Mouse (Mus musculus) right cerebral cortex, postnatal 14 days (tissue): ENCODE data around the gene Gtf2ird1.
"Not testable (repeated sequence)": the region's sequence is repeated elsewhere in the genome, so short reads cannot be mapped to it uniquely, and the experiment has no call there.

Experiments used
- DNase-seq: peaks from one replicate; pipeline ENCODE4 v3.0.0; 2022

Gtf2ird1 gene

DNA sequence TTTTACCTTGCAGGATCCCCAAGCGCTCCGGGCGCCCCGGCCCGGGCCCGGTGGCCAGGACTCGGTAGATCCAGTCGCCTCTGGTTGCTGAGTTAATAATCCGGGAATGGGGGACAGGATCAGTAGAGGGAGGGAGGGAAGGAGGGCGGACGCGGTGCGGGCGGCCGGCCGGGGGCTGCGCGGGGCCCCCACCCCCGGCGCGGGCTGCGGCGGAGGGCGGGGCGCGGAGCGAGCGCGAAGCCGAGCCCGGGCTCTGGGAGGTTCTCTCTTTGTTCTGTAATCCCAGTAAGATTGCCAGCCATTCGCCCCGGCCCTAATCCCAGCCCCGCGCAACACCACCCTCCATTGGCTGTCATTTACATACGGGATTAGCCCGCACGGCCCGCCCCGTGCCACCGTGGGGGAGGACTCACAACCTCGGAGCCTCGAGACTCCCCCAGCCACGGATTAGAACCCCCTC is at the start of gene Gtf2ird1:
Gtf2ird1 (minus strand) TSS at position 214 of the 460 bp plus-strand sequence.
- peak; percentile 79 for DNase-seq

DNA sequence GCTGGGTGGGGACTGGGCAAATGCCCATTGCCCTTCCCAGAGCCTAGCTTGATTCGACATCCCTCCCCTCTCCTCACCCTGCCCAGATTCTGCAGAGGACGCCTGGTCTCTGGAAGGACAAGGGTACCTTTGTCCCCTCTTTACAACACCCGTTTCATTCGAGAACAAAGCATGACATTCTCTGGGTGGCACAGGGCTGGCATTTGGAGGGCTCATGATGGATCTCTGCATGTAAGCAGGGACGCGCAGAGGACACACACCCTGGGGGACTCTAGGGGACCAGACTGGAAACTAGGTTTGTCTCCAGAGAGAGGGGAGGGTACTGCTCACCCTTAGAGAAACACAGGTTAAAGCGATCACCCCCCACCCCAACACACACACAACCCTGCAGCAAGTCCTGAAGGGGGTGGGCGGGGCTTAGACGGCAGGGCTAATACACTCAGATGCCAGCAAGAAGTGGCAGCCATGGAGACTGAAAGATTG is 49.3 kb upstream of the Gtf2ird1 start:
- no peak for DNase-seq

DNA sequence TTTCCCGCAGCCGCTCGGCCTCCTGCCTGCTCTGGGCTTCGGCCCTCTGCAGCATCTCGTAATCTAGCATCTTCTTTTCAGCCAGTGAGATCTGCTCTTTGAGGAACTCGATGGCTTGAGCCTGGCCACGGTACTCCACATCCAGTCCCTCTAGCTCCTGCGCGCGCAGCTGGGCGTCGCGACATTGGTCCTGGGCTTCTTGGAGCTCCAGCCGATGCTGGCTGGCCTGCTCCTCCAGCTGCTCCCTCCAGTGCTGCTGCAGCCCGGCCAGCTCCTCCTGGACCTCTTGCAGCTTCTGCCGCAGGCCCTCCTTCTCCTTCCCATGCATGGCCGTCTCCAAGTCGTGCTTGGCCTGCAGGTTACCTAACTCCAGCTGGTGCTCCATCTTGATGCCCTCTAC is 46.1 kb upstream of the Gtf2ird1 start:
- DNase-seq: no peak

DNA sequence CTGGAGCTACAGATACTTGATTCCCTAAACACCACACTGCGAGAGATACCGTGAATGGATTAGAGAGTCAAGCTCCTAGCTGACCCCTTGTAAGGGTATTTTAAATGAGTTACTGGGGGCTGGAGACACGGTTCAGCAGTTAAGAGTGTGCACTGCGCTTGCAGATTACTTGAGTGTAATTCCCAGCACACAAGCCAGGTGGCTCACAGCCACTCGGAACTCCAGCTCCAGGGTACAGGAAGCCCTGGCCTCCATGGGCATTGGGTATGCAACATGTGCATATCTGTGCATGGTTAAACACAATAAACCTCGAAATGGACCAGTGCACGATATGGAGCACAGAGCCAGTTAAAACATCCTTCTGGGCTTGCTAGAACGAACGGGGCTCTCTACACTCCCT is 44.9 kb upstream of the Gtf2ird1 start:
- DNase-seq: peak; percentile 48

DNA sequence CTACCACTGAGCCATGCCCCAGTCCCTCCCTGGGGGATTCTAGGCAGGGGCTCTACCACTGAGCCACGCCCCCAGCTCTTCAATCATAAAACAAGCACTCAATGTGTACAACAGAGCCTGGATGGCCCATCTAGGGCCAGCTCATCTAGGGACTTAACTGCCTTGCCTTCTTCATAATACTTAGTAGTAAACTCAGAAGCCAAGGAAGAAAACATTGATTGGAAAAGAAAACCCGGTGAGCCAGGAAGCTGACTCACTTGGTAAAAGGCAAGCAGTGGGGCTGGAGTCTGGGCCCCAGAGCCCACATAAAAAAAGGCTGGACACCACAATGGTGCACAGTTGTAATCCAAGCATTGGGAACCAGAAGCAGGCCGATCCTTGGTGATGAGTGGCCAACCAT is 44.2 kb upstream of the Gtf2ird1 start:
- DNase-seq: no peak

DNA sequence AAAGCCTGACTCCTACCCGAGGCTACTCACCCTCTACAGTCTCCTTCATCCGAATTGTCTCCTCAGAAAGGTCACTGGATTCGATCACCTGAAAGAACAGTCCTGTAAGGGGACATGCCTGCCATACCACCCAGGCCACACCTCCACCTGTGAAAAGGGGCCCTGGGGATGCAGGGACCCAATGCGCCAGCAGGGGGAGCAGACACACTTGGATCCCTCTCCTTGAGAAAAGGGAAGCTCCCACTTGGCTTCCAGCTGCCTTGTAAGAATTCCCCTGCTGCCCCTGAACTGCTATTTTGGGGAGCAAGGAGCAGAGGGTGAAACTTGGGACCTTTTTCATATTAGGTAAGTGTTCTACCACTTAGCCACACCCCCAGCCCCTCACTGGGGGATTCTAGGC is 43.5 kb upstream of the Gtf2ird1 start:
- peak; percentile 62 for DNase-seq

DNA sequence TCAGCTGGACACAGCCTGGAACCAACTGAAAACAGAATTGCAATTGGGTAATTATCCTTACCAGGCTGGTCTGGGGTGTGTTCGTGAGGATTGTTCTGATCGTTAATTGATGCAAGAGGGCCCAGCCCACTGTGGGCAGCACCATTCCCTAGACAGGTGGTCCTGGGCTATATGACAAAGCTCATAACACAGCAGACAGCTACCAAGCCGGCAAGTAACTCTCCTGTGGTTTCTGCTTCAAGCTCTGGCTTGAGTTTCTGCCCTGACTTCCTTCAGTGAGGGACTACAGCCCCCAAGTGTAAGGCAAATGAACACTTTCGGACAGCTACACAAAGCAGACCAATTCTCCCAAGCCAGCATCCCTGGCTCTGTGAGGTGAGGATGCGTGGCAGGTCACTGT is 40.5 kb upstream of the Gtf2ird1 start:
- DNase-seq: no peak

DNA sequence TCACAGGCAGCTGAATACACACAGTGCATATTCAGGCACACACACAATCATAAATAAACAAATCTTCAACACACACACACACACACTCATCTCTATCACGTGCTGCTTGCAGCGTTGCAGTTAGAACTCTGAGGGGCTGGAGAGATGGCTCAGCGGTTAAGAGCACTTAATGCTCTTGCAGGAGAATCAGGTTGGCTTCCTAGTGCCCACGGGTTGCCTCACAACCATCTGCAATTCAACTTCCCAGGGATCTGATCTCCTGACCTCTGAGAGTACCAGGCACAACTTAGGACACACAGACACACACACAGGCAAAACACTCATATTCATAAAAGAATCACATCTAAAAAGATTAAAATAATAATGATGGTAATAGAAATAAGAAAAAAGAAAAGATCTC is 39.3 kb upstream of the Gtf2ird1 start:
- no peak for DNase-seq

DNA sequence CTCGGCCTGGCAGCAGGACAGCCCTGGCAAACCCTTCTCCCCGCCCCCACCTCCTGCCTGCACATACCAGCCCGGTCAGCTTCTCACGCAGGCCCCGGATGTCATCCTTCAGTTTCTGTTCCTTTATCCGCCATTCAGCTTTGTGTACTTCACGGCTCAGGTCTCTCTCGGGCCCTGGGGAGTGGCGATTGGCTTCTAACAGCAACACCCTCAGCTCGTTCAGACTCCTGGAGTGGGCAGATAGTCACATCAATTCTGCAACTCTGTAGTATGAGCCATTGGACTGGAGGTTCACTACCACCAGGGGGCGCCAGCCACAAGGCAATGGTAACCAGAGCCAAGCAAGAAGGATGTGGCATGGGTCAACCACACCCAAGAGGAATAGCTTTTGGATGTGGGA is 37.6 kb upstream of the Gtf2ird1 start:
- peak; percentile 92 for DNase-seq

DNA sequence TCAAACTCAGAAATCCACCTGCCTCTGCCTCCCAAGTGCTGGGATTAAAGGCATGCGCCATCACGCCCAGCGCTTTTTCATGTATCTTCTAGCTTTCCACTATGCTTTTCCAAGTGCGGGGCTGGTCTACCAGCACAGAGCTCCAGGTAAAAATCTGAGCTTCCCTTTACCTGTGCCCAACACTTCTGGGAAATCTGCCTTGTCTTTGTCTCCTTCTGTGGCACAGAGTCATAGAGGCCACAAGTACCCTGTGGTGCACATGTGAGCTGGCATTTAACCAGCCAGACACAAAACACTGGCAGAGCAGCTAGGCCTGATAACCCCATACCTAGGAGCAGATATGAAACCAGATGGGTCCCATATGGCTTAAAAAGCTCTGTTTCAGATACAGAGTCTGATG is 36.4 kb upstream of the Gtf2ird1 start:
- no peak for DNase-seq

DNA sequence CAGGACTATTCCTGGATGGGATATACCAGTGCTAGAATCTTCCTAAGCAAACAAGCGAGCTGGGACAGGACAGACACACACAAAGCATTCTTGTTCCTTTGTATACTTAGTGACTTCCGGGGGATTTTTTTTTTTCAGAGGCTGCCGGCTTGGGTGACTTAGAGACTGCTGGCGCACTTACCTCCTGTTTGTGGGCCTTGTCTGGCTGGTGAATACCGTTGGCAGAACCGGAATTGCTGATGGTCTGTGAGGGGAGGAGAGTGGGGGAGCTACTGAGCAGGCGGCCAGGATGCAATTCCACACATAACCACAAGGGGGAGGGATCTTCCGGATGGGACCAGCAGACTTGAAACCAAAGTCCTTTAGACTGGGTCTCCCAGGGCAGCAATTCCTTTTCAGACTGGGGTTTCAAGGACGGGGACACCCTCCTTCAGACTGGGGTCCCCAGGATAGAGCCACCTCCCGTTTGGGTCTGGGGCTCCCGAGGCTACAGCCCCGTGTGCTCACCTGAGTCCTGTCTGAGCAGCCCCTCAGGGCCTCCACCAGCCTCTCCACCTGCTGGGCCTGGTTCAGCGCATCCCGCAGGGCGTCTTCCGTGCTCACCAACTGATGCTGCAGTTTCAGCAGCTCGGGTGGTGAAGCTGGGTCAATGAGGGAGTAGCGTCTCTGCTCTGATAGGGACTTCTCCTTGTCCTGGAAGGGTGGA is 35.3 kb upstream of the Gtf2ird1 start:
- DNase-seq: peak; percentile 89

DNA sequence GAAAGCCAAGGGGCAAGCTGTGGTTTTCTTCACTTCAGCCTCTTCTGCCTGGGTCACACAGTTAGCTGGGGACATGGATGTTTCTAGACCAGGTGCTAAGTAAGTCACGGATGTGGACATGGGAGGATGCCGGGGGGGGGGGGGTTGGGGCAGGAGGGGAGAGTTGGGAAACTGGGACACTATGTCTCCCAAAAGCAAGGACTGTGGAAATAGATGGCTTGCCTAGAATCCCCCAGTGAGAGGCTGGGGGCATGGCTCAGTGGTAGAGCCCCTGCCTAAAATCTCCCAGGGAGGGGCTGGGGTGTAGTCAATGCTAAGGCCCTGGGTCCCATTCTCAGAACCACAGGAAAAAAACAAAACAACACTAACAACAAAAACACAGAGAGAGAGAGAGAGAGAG is 34.7 kb upstream of the Gtf2ird1 start:
- no peak for DNase-seq

DNA sequence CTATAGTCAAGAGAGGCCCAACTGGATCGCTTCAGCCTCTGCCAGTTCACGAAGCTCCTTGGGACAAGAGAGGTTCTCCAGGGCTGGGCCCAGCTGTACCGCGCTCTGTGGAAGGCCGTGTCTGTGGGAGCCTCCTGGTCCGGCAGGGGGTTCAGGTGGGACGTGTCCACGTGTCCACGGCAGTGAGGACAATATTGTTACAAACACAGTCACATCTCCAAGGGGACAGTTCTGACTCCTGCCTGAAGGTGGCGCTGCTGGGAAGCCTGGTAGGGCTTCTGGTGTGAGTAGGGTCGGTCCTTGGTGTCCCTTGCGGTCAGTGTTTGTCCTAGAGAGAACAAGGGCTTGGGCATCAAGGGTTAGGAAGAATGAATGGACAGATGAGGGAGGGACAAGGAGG is 33.9 kb upstream of the Gtf2ird1 start:
- no peak for DNase-seq

DNA sequence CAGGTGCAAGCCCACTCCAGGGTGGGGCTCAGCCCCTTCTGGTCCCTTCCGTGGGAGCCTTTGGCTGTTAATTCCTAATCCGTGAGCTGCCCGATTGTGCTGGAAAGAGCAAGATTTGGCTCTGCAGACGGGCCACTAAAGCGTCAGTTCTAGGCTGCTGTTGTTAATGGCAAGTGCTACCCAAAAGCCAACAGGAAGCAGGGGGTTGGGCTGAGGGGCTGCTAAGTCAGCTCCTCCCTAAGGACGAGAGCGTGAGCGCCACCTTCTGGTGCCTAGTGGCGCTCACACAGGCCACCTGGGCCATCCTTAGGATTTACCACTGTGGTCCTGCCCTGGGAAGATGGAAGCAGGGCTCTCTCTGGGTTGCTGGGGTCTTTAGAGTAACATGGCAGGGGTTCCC is 33.1 kb upstream of the Gtf2ird1 start:
- DNase-seq: no peak

DNA sequence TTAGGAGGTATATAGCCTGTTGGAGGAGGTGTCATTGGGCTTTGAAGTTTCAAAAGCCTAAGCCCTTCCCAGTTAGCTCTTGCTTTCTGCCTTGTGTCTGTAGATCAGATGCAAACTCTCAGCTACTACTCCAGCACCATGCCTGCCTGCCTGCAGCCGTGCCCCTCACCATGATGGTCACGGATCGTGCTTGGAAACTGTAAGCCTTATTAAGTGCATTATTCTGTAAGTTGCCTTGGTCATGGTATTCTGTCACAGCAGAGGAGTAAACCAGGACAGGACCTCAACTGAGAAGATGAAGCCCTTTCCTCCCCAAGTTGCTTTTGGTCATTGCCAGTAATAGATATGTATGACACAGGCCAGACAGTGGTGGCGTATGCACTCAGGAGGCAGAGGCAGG is 32.1 kb upstream of the Gtf2ird1 start:
- no peak for DNase-seq

DNA sequence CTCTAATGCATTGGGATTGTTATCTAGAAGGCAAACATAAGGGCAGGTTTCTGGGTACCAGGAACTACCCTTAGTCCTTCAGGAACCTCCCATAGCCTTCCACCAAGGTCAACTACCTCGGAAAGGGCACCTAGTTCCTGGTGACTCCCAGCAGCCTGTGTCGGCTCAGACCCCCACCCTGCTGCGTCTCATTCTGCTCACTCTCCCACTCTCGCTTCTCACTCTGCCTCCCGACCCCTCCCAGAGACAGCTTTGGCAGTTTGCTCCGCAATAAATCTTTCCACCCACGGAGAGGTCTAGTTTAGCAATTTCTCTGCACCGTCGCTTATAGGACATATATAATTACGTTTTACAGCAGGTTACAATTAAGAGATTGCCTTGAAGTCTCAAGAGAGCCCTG is 31.5 kb upstream of the Gtf2ird1 start:
- no peak for DNase-seq

DNA sequence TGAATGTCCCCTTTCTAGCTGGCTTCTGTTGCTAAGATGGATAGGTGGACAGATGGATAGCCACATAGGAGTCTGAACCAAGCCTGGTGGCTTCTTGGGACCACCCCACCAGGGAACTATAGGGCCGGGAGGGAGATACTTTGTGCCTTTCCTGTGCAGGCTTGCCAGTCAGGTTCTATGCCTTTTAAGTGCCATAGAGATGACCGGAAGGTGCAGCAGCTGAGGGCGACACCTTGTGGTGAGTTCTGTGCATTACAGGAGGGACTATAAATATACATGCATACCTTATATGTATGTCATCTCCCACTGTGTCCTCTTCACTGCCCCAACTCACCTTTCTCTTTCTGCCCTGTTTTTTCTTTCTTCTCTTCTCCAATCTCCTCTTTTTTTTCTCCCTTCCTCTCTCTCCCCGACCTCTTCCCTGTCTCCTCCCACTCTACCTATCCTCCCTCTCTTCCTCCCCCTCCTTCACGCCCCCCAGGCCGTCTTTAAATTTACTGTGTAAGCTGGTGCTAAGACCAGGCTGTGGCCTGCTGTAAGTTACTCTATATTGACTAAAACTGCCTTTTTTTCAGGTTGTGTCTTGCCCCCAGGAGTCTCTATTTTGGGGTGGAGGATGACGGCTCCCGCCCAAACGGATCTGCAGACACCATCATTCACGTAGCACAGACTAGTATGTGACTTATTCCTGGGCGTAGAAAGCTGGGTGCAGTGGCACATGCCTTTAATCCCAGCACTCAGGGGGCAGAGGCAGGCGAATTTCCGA is 29.6 kb upstream of the Gtf2ird1 start:
- DNase-seq: peak; percentile 77

DNA sequence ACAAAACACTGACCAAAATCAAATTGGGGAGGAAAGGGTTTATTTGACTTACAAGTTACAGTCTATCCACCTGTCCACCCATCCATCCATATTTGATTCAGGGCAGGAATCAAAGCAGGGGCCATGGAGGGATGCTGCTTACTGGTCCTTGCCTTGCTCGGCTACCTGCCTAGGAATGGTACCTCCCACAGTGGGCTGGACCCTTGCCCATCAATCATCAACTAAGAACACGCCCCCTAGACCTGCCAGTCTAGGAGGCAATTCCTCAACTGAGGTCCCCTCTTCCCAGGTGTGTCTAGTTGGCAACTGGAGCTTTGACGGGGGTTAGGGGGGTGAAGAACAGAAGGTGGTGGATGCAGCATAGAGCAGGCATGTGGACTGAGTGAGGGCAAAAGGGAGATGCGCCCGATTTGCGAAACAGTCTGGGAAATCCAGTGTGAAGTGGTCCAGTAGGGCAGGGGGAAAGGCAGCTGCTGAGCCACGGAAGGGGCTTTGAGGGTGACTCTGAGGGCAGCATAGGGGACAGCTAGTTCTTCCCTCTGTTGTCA is 28.7 kb upstream of the Gtf2ird1 start:
- DNase-seq: no peak

DNA sequence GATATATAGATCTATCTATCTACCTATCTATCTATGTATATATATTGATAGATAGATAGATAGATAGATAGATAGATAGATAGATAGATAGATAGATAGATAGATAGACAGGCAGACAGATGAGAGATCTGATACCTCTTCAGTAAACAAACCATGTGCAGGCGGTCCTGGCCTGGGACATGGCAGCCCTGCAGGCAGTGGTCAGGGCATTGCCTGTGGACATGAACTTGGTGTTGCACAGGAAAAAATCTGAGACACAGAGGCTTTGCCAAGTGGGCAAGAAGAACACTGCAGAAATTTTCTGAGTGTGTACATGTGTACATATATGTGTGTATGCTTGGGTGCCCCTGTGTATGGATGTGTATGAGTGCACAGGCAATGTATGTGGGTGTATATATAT is 26.8 kb upstream of the Gtf2ird1 start:
- DNase-seq: no peak

DNA sequence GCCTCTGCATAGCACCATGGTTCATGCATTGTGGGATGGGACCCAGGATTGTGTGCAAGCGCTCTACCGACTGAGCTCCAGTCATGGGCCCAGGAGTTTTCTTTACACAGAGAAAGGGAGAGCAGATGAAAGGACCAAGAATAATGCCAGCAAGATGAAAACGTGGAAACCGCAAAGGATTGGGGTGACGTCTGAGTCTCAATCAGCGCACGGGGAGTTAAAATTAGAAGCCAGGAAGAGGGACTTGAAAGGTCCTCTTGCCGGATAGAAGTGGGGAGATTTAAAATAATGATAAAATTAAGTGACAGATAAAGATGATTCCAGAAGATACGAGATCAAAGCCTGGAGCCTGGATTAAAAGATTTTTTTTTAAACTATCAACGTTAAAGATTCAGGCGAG is 25.8 kb upstream of the Gtf2ird1 start:
- DNase-seq: no peak

DNA sequence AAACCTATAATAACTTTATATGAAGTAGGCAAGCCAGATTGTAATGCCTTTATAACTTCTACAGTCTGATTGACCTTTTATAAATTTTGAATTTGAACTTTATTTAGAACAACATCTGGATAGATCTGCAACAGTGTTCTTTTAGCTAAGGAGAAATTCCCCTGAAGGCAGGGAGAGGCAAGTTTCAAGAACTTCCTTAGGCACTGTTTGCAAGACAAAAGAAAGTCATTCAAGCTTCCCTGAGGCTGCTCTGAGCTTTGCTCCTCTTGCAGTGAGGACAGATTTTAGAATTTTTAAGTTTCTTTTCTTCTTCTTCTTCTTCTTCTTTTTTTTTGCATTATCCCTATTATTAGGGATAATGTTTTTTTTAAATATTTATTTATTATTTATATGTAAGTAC is 22.4 kb upstream of the Gtf2ird1 start:
- not testable (repeated sequence) for DNase-seq

DNA sequence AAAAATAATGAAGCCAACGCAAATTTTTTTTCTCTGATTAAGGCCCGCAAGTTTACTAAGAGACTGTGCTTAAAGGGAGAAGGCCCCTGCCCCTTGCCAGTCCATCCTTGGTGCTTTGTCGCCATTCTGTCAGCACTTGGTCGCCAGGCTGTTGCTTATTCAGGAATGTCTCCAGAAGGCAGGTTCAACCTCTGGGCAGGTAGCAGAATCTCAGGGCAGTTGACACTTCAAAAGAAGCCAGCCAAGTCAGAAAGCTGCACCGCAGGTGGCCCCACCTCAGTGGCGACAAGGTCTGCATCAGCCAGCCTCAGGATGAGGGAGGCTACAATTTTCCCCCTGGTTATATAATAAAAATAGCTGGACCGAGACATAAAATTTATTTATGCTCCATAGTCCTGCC is 19.2 kb upstream of the Gtf2ird1 start:
- DNase-seq: not testable (repeated sequence)

DNA sequence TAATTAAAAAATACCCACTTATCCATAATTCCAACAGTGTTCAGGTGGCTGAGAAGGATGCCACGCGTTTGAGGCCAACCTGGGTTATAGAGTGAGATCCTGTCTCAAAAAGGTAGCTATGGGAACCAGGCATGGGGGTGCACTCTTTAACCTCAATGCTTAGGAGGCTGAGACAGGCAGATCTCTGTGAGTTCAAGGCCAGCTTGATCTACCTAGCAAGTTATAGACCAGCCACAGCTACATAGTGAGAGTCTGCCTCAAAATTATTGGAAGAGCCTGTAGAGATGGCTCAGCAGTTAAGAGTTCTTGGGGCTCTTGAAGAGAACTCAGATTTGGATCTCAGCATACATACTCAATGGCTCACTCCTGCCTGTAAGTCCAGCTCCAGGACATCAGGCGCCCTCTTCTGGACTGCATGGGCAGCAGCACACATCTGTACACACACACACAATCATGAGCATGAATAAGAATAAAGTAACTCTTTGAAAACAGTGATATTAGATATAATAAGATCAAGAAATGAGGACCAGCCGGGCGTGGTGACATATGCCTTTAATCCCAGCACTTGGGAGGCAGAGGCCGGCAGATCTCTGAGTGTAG is 18.6 kb upstream of the Gtf2ird1 start:
- no peak for DNase-seq

DNA sequence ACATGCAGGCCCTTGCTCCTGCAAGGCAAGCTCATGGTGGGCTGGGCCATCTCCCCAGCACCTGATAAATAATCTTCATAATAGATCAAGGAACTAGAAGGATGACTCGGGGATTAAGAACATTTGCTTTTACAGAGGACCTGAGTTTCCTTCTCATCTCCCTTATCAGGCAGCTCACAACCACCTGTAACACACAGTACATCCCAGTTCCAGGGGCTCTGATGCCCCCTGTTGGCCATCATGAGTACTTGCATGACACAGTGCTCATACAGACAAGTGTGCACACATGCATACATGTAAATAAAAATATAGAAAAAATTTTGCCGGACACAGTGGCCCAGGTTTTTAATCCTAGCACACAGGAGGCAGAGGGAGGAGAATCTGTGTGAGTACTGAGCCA is 17.4 kb upstream of the Gtf2ird1 start:
- no peak for DNase-seq
